Mouse (Mus musculus) adrenal gland, adult 18-20 months (tissue): Measurements from ENCODE around the gene Pom121l2. TPM values are rescaled to one million over a fixed set of nuclear protein-coding genes. Genes with fewer than 3 reads are reported as not detected.

ENCODE experiments used
- DNase-seq, 2 experiments: peaks; one replicate each; pipeline ENCODE4 v3.0.0; 2021 to 2022; ENCODE audit warnings: low spot score in 2 of 2
- total RNA-seq, 2 experiments: library from RNA; stranded (reverse); gene quantifications; 1 replicate in 1 of 2; 2 replicates in 1 of 2; pipeline ENCODE4 v1.2.3; 2021

The Pom121l2 gene
- total RNA-seq, 2 experiments from 2014 or later = not detected

- no peak for DNase-seq
These were observed 13.2 kb downstream of the Pom121l2 start for GRCm38 (mm10) chr13:21993957-21994738.

GRCm38 (mm10) chr13:21994896-21995295 lies 13.9 kb downstream of the Pom121l2 start:
- no peak for DNase-seq

GRCm38 (mm10) chr13:21995331-21995914 lies 14.4 kb downstream of the Pom121l2 start:
- no peak for DNase-seq

GRCm38 (mm10) chr13:21996101-21996839 lies 15.3 kb downstream of the Pom121l2 start:
- no peak for DNase-seq

- DNase-seq = no peak
These were observed 15.8 kb downstream of the Pom121l2 start for GRCm38 (mm10) chr13:21996840-21997185.

- DNase-seq = no peak
These were observed 16.3 kb downstream of the Pom121l2 start for GRCm38 (mm10) chr13:21997201-21997820.

- no peak for DNase-seq
These were observed 16.8 kb downstream of the Pom121l2 start for GRCm38 (mm10) chr13:21997821-21998220.

GRCm38 (mm10) chr13:21998412-21998811 lies 17.4 kb downstream of the Pom121l2 start:
- DNase-seq = no peak

- DNase-seq = no peak
These were observed 18.2 kb downstream of the Pom121l2 start for GRCm38 (mm10) chr13:21999147-21999546.

- no peak for DNase-seq
These were observed 20.4 kb downstream of the Pom121l2 start for GRCm38 (mm10) chr13:22001346-22001745.

- no peak for DNase-seq
These were observed 20.8 kb downstream of the Pom121l2 start for GRCm38 (mm10) chr13:22001823-22002222.

- no peak for DNase-seq
These were observed 24.8 kb downstream of the Pom121l2 start for GRCm38 (mm10) chr13:22005605-22006333.

- DNase-seq = peak in 1 of 2 experiments; percentile 46
These were observed 25.5 kb downstream of the Pom121l2 start for GRCm38 (mm10) chr13:22006334-22007120.

GRCm38 (mm10) chr13:22007121-22007510 lies 26.1 kb downstream of the Pom121l2 start:
- no peak for DNase-seq

GRCm38 (mm10) chr13:22007872-22008271 lies 26.9 kb downstream of the Pom121l2 start:
- no peak for DNase-seq

- DNase-seq = no peak
These were observed 27.7 kb downstream of the Pom121l2 start for GRCm38 (mm10) chr13:22008707-22009106.

- no peak for DNase-seq
These were observed 28.6 kb downstream of the Pom121l2 start, which contains the start of gene Prss16 for GRCm38 (mm10) chr13:22009642-22010041. TSS of gene Prss16 (minus strand) at chr13:22009742.

- DNase-seq = no peak
These were observed 32.7 kb downstream of the Pom121l2 start for GRCm38 (mm10) chr13:22013716-22014115.

GRCm38 (mm10) chr13:22014411-22014845 lies 33.4 kb downstream of the Pom121l2 start:
- DNase-seq = no peak
